Mouse (Mus musculus) CD4-positive helper T cell, adult 2 months (primary cell): ENCODE measurements at regions not wholly inside any gene's neighbourhood (a gene's known extent, or its start where the extent isn't known, plus 50 kb on each side); places are given as distances from the start of the nearest gene placed in this dataset.
A peak's percentile ranks its signal among the peaks of the same experiment; 100 is the strongest.

Experiments used
- DNase-seq: peaks from one replicate; pipeline ENCODE4 v3.0.0-alpha.2; 2012; ENCODE audit warnings: low read depth, missing footprints, low spot score

- DNase-seq, result no peak
These were observed 126.3 kb upstream of the Itgb1 start for GRCm38 (mm10) chr8:128559004-128559662.

DNA sequence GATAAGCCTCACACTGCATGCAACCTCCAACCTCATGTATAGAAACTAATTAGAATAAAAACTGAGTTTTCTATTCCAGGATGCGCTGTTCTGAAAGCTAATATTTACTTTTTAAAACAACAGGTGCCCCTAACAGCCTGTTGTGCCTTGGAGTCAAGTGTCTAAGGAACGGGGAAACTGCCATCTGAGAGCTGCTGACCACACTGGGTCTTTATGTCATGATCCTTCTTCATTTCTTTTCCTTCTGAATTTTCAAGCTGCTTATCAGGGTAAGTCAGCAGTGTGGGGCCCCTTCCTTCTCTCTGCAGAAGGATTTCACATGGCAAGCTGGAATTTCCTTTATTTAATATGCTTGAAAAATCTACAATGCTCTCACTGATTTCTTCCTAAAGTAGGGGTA lies 125.0 kb upstream of the Itgb1 start:
- no peak for DNase-seq

GRCm38 (mm10) chr8:128561016-128561415 lies 124.4 kb upstream of the Itgb1 start:
- no peak for DNase-seq

DNA sequence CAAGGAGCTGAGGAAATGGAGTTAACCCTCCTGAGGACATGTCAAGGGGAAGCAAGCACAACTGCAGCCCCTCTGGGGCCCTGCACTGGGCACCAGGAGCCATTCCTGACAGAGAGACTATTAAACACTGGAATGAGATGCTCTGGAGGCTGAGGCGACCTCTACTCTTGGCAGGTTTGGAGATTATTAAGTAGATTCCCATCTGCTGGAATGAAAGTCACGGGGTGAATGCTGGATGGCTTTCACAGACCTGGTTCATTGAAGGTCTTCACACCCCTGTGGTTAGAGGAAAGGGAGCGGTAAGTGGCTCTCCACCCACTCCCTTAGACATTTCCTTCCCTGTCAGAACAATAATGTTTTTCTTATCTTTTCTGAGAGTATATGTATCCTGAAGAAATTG lies 122.8 kb upstream of the Itgb1 start:
- peak; percentile 9 for DNase-seq

- DNase-seq, result no peak
These were observed 121.7 kb upstream of the Itgb1 start for GRCm38 (mm10) chr8:128563744-128564143.

DNA sequence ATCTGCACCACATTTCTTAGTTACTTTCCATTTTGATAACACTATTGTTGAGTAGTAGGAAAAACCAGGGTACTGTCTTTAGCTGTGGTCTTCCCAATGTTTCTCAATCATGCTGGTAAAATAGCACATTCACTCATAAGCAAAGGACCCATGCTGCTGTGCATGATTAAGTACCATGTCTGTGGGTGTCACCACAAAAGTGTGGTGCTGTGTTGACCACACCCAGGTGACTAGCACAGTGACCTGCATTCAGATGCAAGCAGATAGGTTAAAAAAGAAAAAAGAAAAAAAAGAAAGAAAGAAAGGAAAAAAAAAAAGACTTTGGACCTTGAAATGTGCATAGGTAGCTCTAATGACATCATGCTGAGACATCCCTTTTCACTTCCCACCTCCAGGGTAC lies 113.2 kb upstream of the Itgb1 start:
- DNase-seq, result peak; percentile 62

- peak; percentile 16 for DNase-seq
These were observed 91.3 kb upstream of the Itgb1 start for GRCm38 (mm10) chr8:128594114-128594513.

DNA sequence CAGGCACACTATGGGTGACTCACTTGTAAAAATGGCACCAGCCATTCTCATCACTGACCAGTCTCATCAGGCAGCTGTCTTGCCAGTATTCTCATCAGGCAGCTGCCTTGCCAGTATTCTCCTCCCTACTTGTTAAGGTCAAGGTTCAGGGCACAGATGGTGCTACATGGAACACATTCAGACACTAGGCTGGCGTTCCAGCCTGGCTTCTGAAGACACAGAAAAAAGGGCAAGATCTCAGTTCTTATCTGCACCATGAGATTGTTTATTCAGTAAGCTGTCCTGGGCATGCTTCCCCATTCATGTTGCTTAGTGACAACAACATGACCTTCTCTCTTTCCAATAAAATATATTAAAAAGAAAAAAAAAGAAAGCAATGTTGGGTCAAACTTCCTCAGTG lies 90.7 kb upstream of the Itgb1 start:
- DNase-seq, result no peak

GRCm38 (mm10) chr8:128605588-128605987 lies 79.9 kb upstream of the Itgb1 start:
- no peak for DNase-seq

- DNase-seq, result no peak
These were observed 76.6 kb upstream of the Itgb1 start for GRCm38 (mm10) chr8:128608876-128609275.

- no peak for DNase-seq
These were observed 72.8 kb upstream of the Itgb1 start for GRCm38 (mm10) chr8:128612607-128613006.

GRCm38 (mm10) chr8:128617854-128618253 lies 67.6 kb upstream of the Itgb1 start:
- no peak for DNase-seq

- DNase-seq, result no peak
These were observed 66.4 kb upstream of the Itgb1 start for GRCm38 (mm10) chr8:128619086-128619485.
